Mouse (Mus musculus) limb, embryonic 15.5 days (tissue): ENCODE measurements at regions not wholly inside any gene's neighbourhood (a gene's known extent, or its start where the extent isn't known, plus 50 kb on each side); places are given as distances from the start of the nearest gene placed in this dataset.
"Not testable (repeated sequence)": the region's sequence is repeated elsewhere in the genome, so short reads cannot be mapped to it uniquely, and the experiment has no call there.

ENCODE experiments used
- ATAC-seq: fragments of 200-750 bp; cut with Nextera tagmentation; 2 replicates; pipeline ENCODE4 v1.8.0; 2017; ENCODE audit warnings: low read depth, moderate TSS enrichment; ENCODE audit not compliant: insufficient number of reproducible peaks, low FRiP score, low TSS enrichment
- H3K27ac ChIP-seq: fragments of 300-500 bp; sonication (generic); 2 replicates; pipeline ENCODE4 v1.5.1; 2015; ENCODE audit warnings: moderate library complexity, mild to moderate bottlenecking, inconsistent platforms
- H3K27me3 ChIP-seq: fragments of 300-500 bp; sonication (generic); 2 replicates; pipeline ENCODE4 v1.6.1; 2015; ENCODE audit warnings: inconsistent platforms
- H3K36me3 ChIP-seq: fragments of 300-500 bp; sonication (generic); 2 replicates; pipeline ENCODE4 v1.6.1; 2015; ENCODE audit warnings: inconsistent platforms
- H3K4me1 ChIP-seq: fragments of 300-500 bp; sonication (generic); 2 replicates; pipeline ENCODE4 v1.6.1; 2015; ENCODE audit warnings: inconsistent platforms
- H3K4me2 ChIP-seq: fragments of 300-500 bp; sonication (generic); 2 replicates; pipeline ENCODE4 v1.6.1; 2015; ENCODE audit warnings: mild to moderate bottlenecking, inconsistent platforms
- H3K4me3 ChIP-seq: fragments of 300-500 bp; sonication (generic); 2 replicates; pipeline ENCODE4 v1.5.1; 2015; ENCODE audit warnings: mild to moderate bottlenecking, inconsistent platforms
- H3K9ac ChIP-seq: fragments of 300-500 bp; sonication (generic); 2 replicates; pipeline ENCODE4 v1.6.1; 2015; ENCODE audit warnings: inconsistent platforms
- H3K9me3 ChIP-seq: fragments of 300-500 bp; sonication (generic); 2 replicates; pipeline ENCODE4 v1.6.1; 2016; ENCODE audit warnings: inconsistent platforms
- WGBS: fragments of 180-500 bp; shearing (Covaris S2); methylation state at CpG from one replicate; pipeline ENCODE4 v1.1.7; 2015; 5-methylcytosine and 5-hydroxymethylcytosine counted together

DNA sequence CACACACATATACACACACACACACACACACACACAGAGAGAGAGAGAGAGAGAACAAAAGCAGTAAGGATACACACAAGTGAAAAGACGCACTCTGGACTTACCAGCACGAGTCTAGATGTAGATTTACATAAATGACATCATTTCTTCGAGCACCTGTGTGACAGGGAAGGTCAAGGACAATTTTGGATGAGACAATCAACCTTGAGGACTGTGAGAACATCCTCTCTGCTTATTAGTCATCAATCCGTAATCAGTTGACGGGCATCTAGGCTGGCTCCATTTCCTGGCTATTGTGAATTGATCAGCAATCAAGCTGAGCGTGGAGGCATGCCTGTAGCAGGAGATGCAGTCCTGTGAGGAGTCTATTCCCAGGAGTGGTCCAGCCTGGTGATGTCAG is 293.7 kb downstream of the Gadd45g start:
- H3K4me3 ChIP-seq, result no peak overlapping the region
- 77% methylated on average over 6 of the region's 6 CpGs for WGBS
- no peaks in the 10 kb centered on the region for H3K4me1 ChIP-seq
- no peak overlapping the region for H3K27ac ChIP-seq
- H3K4me2 ChIP-seq, result no peak overlapping the region
- H3K9me3 ChIP-seq, result 0 out of 2 replicates have a peak, but pooled peaks cover 2% of the 10 kb centered on the region
- no peaks in the 10 kb centered on the region for H3K27me3 ChIP-seq
- ATAC-seq, result no peak
- no peaks in the 10 kb centered on the region for H3K36me3 ChIP-seq
- H3K9ac ChIP-seq, result no peak overlapping the region

DNA sequence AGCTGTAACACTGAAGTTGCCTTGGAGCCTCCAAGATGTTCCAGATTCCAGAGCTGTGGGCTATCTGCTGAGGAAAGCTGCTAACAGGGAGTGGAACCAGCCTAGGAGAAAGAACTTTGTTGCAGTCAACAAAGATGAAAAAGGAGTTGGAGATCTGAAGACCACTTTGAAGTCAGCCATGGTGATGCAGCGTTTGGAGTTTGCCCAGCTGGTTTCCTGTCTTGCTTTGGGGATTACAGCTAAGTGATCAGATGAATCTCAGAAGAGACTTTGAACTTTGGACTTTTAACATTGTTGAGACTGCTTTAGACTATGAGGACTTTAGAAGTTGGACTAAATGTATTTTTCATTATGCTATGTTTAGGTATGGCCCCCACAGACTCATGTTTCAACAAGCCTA is 297.6 kb downstream of the Gadd45g start:
- not testable (repeated sequence) for H3K27ac ChIP-seq, H3K4me2 ChIP-seq, H3K9ac ChIP-seq, H3K4me1 ChIP-seq, ATAC-seq, H3K27me3 ChIP-seq, H3K36me3 ChIP-seq, H3K9me3 ChIP-seq, H3K4me3 ChIP-seq
- WGBS, result 41% methylated on average over 1 of the region's 1 CpGs

DNA sequence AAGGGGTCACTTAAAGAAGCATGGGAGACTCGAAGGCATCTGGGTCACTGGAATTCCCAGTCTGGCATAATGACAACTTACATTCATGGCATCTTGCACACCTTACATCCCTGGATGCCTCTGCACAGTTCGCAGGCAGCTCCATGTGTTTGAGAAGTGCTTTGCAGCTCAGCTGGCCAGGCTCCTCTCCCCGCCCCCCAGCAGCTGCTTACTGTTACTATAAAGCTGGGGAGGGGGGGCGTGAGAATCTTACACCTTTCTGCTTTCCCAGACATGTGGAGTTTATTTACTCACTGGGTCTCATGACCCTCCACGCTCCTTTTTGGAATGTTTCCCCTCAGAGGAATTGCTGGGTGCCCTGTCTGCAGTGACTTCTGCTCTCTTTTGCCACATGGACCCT is 299.4 kb downstream of the Gadd45g start:
- H3K4me2 ChIP-seq, result no peak overlapping the region
- 39% methylated on average over 5 of the region's 5 CpGs for WGBS
- no peak overlapping the region for H3K9ac ChIP-seq
- no peak for ATAC-seq
- H3K9me3 ChIP-seq, result 0 out of 2 replicates have a peak, but pooled peaks cover 5% of the 10 kb centered on the region
- H3K36me3 ChIP-seq, result no peaks in the 10 kb centered on the region
- no peaks in the 10 kb centered on the region for H3K4me1 ChIP-seq
- H3K27ac ChIP-seq, result no peak overlapping the region
- H3K4me3 ChIP-seq, result no peak overlapping the region
- no peaks in the 10 kb centered on the region for H3K27me3 ChIP-seq

DNA sequence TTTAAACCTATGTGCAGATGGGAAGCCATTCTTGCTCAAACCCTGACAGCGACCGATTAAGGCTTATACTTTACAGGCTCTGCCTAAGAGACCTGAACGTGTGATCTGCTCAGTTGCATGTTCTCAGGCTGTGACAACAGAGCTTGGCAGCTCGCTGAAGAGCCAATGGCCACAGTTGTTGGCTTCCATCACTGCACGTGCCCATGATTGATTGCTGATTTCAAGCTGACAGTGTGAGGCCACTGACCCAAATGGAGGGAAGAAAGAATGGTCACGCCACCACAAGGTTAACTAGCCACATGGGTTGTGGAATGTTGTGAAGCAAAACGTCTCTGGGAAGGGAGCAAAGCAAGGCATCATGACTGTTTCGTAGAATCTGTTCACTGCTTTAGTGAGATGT is 303.8 kb downstream of the Gadd45g start:
- Histone ChIP-seq H3K27me3 (no peaks in the 10 kb centered on the region), H3K9ac (no peak overlapping the region), H3K36me3 (no peaks in the 10 kb centered on the region), H3K4me1 (peaks cover 32% of the 10 kb centered on the region), H3K4me2 (no peak overlapping the region), H3K27ac (no peak overlapping the region), H3K9me3 (0 out of 2 replicates have a peak, but pooled peaks cover 3% of the 10 kb centered on the region), H3K4me3 (no peak overlapping the region)
- WGBS, result 86% methylated on average over 8 of the region's 8 CpGs
- no peak for ATAC-seq

DNA sequence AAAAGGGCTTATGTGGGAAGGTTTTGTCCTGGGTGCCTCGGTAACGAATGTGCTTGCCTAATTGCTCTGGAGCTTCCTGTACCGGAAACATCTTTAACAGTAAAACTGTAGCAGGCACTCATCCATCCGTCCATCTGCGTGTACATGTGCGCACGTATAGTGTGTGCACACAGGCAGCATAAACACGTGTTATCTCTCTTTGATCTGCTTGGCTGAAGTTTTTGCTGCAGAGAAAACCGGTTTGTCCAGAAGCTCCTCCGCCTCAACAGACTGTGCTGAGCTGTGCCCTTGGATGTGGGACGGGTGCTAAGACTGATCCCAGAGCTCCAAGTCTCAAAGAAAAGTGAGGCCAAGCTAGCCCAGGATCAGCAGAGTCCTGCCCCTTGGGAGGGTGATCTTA is 305.3 kb downstream of the Gadd45g start:
- Histone ChIP-seq H3K9ac (no peak overlapping the region), H3K9me3 (no peaks in the 10 kb centered on the region), H3K4me3 (no peak overlapping the region), H3K4me2 (no peak overlapping the region), H3K4me1 (peaks cover 34% of the 10 kb centered on the region), H3K27ac (peak overlapping the region; percentile 43; the same call in 1 of the 2 replicates), H3K27me3 (no peaks in the 10 kb centered on the region), H3K36me3 (no peaks in the 10 kb centered on the region)
- ATAC-seq, result 0 out of 2 replicates have a peak, but pooled peaks have one; percentile 13
- 43% methylated on average over 11 of the region's 11 CpGs for WGBS

DNA sequence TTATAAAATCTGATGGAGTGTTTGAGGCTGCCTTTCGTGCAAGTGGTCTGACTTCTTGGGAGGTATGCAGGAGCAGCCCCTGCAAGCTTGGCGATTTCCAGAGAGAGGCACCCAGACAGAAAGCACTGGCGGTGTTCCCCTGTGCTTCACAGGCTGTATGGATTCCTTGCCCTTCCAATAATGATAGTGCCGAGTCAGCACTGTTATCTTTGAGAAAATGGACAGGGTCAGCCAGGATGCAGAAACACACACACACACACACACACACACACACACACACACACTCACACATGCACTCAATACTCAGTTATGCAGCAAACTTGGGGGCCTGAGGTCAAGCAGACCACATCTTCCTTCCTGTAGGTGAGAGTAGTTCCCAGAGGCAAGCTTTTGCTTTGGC is 305.7 kb downstream of the Gadd45g start:
- H3K4me1 ChIP-seq, result peaks cover 34% of the 10 kb centered on the region
- no peak for ATAC-seq
- 40% methylated on average over 4 of the region's 4 CpGs for WGBS

DNA sequence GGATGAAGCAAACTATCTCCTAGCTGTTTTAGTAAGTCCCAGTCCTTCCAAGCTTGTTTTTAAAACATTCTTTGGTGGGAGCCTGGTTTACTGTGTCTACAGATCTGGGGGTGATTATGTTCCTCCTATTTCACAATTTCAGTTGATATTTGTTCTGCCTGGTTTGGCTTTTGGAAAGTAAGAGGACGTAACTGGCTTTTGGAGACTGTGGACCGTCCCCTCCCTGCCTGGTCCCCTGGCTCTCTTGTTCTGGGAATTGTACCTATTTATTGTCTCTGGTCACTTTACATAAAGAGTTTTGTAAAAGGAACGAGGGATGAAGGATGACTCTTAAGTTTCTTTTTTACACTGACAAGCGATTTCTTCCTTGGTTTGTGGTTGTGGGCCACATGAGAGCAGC is 306.6 kb downstream of the Gadd45g start:
- no peak overlapping the region for H3K4me3 ChIP-seq

More for the DNA sequence above, 305.7 kb downstream of the Gadd45g start:
- no peak overlapping the region for H3K9ac ChIP-seq
- H3K27me3 ChIP-seq, result no peaks in the 10 kb centered on the region
- H3K36me3 ChIP-seq, result no peaks in the 10 kb centered on the region
- no peaks in the 10 kb centered on the region for H3K9me3 ChIP-seq
- no peak overlapping the region for H3K4me3 ChIP-seq
- no peak overlapping the region for H3K4me2 ChIP-seq
- H3K27ac ChIP-seq, result peak overlapping the region; percentile 43; the same call in 1 of the 2 replicates

DNA sequence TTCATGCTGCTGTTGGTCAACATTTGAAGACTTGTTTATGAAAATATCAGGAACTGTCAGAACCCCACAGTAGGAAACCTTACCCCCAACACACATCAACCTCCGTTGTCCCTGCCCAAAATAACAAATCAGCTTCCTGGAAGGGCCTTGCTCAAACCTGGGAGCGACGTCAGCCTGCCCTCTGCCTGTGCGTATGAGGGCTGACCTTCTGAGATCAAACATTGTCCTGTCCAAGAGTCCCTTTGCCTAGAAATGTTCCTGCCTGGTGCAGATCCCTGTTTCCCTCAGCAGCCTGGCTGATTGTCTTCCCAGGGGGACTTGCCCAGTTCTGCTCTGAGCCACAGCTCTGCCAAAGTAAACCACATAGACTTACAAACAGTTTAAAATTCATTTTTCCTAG is 307.1 kb downstream of the Gadd45g start:
- H3K4me3 ChIP-seq, result no peak overlapping the region
- H3K36me3 ChIP-seq, result no peaks in the 10 kb centered on the region
- no peaks in the 10 kb centered on the region for H3K27me3 ChIP-seq
- 65% methylated on average over 4 of the region's 4 CpGs for WGBS
- no peaks in the 10 kb centered on the region for H3K9me3 ChIP-seq
- peaks cover 34% of the 10 kb centered on the region for H3K4me1 ChIP-seq
- no peak overlapping the region for H3K9ac ChIP-seq
- no peak overlapping the region for H3K4me2 ChIP-seq
- H3K27ac ChIP-seq, result no peak overlapping the region
- ATAC-seq, result no peak

More for the DNA sequence above, 306.6 kb downstream of the Gadd45g start:
- no peaks in the 10 kb centered on the region for H3K36me3 ChIP-seq
- no peaks in the 10 kb centered on the region for H3K27me3 ChIP-seq
- WGBS, result 77% methylated on average over 4 of the region's 4 CpGs
- peaks cover 34% of the 10 kb centered on the region for H3K4me1 ChIP-seq
- no peak overlapping the region for H3K4me2 ChIP-seq
- no peak overlapping the region for H3K9ac ChIP-seq
- no peak overlapping the region for H3K27ac ChIP-seq
- H3K9me3 ChIP-seq, result no peaks in the 10 kb centered on the region
- no peak for ATAC-seq

DNA sequence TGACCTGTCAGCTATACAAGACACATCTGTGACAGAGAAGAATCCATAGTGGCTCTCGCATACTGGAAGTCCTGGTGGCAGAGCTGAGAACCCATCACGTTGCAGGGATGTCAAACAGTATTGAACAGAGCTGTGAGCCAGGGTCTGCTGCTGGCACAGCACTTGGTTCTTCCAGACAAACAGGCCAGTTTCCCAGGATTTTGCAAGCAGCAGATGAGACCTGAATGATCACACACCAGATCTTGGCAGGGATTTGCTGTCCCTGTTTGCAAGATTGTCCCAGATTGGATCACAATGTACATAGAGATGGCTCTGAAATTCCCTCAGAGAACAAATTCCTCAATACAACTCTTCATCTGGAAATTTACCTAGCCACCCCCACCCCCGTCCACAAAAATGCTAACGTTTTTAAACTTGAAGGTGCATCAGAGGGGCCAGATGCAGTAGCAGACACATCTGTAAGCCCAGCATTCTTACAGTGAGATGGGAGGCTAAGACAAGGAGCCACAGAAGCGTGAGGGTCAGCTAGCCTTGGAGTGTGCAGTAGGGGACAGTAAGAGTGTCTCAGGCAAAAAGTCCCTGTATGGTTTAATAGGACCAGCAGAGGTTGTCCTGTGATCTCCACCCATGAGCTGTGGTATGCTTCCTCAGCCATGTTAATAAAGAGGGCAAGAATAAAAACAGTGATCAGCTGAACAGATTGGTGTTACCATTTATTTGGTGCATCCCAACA is 307.8 kb downstream of the Gadd45g start:
- H3K4me1 ChIP-seq, result peaks cover 34% of the 10 kb centered on the region

DNA sequence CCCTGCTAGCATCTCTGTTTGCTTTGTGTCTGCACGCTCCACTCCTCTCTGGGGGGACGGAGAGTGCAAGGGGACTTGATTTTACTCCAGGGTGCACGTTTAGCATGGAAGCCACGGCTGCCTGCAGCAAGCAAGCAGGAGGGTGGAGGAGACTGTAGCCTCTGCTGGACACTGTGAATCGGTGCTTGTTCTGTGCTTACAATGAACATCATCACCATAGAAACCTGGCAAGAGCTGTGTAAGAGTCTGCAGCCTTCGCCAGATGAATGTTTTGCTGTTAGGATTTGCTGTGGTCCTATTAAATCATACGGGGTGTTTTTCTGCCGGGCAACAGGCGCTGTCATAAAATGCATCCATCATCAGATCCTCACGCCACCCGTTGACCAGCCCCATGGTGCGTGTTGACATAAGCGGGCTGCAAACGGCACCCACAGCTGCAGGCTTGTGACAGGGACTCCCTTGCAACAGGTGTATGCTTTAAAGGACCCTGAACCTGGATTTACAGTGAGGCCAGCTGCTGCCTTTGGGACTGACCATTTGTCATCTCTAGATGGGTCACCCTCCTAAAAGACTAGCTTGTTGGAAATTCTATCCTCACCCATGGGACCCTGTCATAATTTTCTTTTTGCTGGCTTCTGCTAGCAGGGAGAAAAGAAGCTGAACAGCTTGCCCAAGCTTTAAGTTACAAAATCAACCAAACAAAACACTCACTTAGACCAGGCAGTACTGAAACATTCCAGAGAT is 308.5 kb downstream of the Gadd45g start:
- ATAC-seq, result peak; percentile 46
- H3K4me2 ChIP-seq, result peak overlapping the region; percentile 7; the same call in 1 of the 2 replicates
- H3K27ac ChIP-seq, result no peak overlapping the region; the same call in 1 of the 2 replicates
- H3K9me3 ChIP-seq, result no peaks in the 10 kb centered on the region
- no peak overlapping the region for H3K4me3 ChIP-seq
- H3K4me1 ChIP-seq, result peaks cover 34% of the 10 kb centered on the region
- H3K27me3 ChIP-seq, result no peaks in the 10 kb centered on the region
- H3K9ac ChIP-seq, result no peak overlapping the region
- no peaks in the 10 kb centered on the region for H3K36me3 ChIP-seq
- WGBS, result 45% methylated on average over 14 of the region's 14 CpGs

More for the DNA sequence above, 307.8 kb downstream of the Gadd45g start:
- no peaks in the 10 kb centered on the region for H3K9me3 ChIP-seq
- WGBS, result 66% methylated on average over 5 of the region's 5 CpGs
- H3K4me2 ChIP-seq, result 0 out of 2 replicates have a peak overlapping the region, but pooled peaks have one; percentile 7
- no peak overlapping the region for H3K27ac ChIP-seq
- H3K9ac ChIP-seq, result no peak overlapping the region
- H3K27me3 ChIP-seq, result no peaks in the 10 kb centered on the region
- H3K36me3 ChIP-seq, result no peaks in the 10 kb centered on the region
- no peak for ATAC-seq
- no peak overlapping the region for H3K4me3 ChIP-seq

DNA sequence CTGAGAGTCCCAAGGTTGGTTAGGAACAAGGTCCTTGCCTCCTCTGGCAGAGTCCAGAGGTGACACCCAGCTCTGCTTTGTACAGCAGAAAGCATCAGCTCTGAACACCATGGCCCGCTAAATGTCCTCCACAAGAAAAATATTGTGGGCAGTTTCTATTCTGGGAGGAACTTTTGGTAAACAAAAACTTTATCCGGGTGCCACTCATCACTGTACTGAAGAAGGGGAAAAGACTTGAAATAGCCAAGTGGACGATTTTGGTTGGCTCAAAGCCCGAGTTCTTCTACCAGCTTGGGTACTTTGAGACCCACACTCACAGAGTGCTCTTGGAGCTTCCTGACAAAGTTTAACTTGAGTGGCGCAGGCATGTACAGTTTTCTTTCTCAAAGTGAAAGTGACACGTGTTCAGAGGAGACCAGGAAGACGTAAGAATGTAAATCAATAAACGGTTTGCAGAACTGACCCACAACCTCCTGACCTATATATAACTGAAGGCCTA is 309.2 kb downstream of the Gadd45g start:
- 61% methylated on average over 8 of the region's 8 CpGs for WGBS
- Histone ChIP-seq H3K9me3 (no peaks in the 10 kb centered on the region), H3K4me1 (peaks cover 34% of the 10 kb centered on the region), H3K27me3 (no peaks in the 10 kb centered on the region), H3K4me3 (no peak overlapping the region), H3K4me2 (no peak overlapping the region), H3K9ac (no peak overlapping the region), H3K27ac (no peak overlapping the region; the same call in 1 of the 2 replicates), H3K36me3 (no peaks in the 10 kb centered on the region)
- ATAC-seq, result no peak

DNA sequence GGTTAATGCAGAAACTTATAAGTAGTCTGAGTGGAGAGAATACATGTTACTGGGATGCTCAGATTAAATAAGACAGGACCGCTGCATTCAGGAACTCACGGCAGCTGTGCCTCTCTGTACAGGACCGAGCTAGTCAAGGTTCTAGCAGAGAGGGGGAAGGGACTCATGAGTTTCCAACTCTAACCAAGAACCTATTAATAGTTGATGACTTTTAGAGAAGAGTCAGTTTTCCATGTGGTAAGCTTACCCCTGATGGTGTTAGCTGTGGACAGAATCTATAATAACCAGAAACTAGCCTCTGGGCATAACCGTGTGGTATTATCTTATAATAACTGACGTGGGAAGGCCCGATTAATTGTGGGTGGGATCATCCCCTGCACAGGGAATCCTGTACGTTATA is 316.2 kb downstream of the Gadd45g start:
- H3K27me3 ChIP-seq, result no peaks in the 10 kb centered on the region
- 79% methylated on average over 7 of the region's 7 CpGs for WGBS
- H3K9ac ChIP-seq, result no peak overlapping the region
- H3K27ac ChIP-seq, result no peak overlapping the region
- H3K4me2 ChIP-seq, result no peak overlapping the region
- no peaks in the 10 kb centered on the region for H3K9me3 ChIP-seq
- H3K4me3 ChIP-seq, result no peak overlapping the region
- no peaks in the 10 kb centered on the region for H3K4me1 ChIP-seq
- no peaks in the 10 kb centered on the region for H3K36me3 ChIP-seq
- no peak for ATAC-seq
